Mouse (Mus musculus) telencephalon, adult 2 months (tissue): ENCODE data around the gene Chac1.

Experiments
- DNase-seq: peaks from one replicate; pipeline ENCODE4 v3.0.0-alpha.2; 2011; ENCODE audit warnings: low read depth, low spot score

Chac1 gene

DNA sequence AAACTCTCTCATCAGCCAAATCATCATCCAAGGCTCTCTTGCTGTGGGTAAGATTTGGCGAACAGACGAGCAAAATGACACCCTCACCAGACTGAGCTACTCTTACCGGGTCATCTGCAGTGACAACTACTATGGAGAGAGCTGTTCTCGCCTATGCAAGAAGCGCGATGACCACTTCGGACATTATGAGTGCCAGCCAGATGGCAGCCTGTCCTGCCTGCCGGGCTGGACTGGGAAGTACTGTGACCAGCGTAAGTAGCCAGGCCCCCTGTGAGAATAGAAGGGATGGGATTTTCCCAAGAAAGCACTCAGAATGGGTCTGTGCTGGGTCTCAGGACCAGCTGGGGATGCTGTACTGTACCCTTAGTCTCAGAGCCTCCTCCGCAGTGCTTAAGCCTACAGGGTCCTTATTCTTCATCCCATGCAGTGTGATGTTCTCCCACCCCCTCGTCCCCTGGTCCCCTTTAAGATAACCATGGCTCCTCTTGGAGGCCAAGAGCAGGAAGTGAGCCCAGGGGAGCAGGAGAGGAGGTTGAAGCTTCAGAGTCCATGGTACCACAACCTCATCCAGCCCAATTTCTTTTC is 23.0 kb upstream of the Chac1 start:
- no peak for DNase-seq

DNA sequence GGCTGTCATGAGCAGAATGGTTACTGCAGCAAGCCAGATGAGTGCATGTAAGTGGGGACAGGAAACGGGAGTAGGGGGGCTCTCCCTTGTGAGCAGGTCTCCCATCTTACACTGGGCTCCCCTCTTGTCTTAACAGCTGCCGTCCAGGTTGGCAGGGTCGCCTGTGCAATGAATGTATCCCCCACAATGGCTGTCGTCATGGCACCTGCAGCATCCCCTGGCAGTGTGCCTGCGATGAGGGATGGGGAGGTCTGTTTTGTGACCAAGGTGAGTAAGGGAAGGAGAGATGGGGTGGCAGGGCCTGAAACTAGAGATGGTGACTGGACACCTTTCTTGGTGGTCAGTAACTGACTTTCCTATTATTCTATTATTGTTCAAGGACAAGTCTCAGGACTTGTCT is 22.5 kb upstream of the Chac1 start:
- DNase-seq = no peak

DNA sequence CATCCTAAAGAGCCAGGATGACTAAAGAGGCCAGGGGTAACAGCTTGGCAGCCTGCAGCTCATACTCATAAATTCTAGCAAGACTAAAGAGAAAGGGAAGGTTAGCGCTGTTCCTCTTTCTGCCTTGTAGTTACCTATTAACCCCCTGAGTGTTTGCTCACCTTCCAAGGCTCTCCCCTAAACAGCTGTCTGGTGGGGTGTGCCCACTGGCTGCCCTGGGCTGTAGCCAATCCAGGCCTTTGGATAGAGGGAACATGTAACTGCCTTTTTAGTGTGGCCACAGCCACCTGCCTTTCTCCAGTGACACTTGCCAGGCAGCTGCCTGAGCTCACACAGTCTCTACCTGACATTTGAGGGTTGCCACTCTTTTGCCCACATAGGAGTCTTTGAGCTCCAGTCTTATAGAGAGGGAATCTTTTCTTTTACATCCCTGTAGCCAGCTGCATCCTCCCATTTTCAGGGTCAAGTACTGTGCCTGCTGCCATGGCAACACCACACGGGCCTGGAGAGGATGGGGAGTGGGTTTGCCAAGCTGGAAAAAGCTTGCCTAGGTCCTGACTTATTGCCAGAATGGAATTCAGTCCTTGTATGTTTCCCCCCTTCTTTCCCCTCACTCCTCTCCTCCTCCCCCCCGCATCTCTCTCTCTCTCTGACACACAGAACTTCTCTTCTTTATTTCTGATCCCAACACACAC is 21.8 kb upstream of the Chac1 start:
- no peak for DNase-seq

DNA sequence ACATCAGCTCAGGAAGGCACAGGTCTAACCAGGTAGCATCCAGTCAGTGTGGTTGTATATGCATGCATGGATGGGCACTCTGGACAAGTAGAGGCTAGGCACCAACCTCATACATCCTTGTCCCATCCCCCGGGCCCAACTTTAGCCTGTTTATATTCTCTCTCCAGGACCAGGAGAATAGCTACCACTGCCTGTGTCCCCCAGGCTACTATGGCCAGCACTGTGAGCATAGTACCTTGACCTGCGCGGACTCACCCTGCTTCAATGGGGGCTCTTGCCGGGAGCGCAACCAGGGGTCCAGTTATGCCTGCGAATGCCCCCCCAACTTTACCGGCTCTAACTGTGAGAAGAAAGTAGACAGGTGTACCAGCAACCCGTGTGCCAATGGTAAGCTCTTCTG is 20.2 kb upstream of the Chac1 start:
- no peak for DNase-seq

DNA sequence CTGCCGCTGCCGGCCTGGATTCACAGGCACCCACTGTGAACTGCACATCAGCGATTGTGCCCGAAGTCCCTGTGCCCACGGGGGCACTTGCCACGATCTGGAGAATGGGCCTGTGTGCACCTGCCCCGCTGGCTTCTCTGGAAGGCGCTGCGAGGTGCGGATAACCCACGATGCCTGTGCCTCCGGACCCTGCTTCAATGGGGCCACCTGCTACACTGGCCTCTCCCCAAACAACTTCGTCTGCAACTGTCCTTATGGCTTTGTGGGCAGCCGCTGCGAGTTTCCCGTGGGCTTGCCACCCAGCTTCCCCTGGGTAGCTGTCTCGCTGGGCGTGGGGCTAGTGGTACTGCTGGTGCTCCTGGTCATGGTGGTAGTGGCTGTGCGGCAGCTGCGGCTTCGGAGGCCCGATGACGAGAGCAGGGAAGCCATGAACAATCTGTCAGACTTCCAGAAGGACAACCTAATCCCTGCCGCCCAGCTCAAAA is 18.8 kb upstream of the Chac1 start:
- no peak for DNase-seq

DNA sequence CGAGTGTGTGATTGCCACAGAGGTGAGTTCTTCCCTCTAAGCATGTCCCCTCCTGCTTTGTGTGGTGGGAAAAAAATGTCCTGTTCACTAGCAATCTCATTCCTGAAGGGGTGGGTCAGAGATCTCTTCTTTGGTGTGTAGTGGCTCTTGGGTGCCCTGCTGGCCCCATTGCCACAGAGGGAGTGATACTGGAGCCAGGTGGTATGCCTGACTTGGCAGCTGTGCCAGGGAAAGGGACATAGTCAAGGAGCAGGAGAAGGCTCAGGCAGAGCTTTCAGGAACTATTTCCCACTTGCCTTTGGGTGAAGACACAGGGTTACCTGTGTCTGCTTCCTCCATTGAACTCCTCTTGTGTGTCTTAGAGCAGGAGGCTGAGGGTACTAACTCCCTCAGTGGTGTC is 16.9 kb upstream of the Chac1 start:
- no peak for DNase-seq

DNA sequence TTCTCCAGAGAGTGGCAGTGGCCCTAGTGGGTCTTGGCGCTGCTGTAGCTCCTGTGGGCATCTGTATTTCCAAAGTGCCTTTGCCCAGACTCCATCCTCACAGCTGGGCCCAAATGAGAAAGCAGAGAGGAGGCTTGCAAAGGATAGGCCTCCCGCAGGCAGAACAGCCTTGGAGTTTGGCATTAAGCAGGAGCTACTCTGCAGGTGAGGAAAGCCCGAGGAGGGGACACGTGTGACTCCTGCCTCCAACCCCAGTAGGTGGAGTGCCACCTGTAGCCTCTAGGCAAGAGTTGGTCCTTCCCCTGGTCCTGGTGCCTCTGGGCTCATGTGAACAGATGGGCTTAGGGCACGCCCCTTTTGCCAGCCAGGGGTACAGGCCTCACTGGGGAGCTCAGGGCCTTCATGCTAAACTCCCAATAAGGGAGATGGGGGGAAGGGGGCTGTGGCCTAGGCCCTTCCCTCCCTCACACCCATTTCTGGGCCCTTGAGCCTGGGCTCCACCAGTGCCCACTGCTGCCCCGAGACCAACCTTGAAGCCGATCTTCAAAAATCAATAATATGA is 16.0 kb upstream of the Chac1 start:
- DNase-seq = no peak

DNA sequence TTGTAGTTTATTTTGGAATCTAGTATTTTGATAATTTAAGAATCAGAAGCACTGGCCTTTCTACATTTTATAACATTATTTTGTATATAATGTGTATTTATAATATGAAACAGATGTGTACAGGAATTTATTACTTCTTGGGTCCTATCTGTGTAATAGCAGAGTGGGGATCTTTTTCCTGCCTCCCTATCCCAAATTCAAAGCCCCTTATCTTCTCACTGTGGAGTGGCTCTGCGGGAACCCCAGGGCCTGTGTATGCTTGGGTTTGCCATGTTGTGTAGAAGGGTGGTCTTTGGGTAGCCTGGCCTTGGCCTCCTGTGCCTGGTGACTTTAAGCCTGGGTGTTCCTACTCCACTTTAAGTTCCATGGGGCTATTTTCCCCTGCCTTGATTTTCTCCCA is 15.5 kb upstream of the Chac1 start:
- no peak for DNase-seq

DNA sequence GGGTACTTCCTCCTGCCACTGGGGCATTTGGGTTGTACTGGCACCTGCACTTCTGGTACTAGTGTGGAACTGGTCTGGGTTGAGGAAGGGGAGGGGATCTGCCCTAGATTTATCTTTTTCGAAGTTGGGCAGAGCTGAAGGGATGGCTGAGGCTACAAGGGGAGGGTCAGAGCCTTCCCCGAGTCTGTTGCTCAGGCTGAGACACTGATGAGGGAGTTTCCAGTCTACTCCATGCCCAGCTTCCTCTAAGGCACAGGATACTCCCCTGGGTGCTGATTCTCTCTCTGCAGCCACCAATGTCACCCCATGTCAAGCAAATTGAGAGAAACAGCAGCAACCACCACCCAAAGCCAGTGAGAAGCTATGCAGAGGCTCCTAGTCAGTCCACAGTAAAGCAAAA is 15.0 kb upstream of the Chac1 start:
- no peak for DNase-seq

DNA sequence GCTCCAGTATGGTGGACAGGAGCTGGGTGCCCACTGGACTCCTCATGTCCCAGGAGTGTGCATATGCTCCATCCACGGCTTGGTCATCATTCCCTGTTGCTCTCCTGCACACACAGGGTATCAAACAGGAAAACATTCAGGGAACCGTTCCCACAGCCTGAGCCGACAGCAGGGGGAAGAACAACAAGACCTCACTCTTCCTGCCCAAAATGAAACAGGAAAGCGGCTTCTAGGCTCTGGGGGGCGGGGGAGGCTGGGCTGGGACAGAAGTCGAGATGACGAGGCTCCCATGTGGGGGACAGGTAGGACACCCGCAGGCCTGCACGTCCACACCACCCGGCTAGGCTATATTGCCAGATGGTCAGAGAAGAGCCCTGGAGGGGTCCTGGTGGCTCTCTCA is 14.6 kb upstream of the Chac1 start:
- DNase-seq = no peak

DNA sequence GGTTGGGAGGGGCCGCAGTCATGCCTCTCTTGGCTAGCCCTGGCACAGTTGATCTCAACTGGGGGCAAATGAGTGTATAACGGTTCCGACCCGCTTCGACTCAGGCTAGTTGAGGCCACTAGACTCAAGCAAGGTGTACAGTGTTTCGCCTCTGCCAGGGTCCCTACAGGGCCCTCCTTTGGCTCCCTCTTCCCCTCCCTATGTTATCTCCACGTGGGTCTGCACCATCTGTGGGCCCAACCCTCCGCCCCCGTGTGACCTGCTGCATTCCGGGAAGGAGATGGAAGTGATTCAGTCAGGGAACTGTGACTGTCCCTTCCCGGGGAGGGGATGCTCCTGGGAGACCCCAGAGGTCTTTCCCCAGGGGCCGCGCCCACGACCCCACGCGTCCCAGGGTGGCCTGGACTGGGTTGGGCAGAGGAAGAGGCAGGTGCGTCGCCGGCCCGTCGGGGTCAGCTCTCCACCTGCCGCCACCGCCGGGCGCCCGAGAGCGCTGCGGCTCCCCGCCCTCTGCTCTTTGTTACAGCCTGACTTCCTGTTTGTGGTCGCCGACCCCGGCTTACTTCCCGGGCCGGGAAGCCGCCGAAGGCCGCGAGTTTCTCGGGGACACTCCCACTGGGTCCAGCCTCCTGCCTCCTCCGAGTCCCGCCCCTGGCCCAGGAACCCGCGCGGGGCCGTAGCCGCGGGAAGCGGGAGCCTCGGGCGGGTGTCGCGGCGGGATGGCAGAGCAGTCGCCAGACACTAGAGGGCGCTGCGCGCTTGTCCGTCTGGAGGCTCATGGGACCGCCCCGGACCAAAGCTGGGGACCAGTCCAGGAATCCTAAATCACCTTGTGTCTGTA is 13.4 kb upstream of the Chac1 start:
- peak; percentile 29 for DNase-seq

DNA sequence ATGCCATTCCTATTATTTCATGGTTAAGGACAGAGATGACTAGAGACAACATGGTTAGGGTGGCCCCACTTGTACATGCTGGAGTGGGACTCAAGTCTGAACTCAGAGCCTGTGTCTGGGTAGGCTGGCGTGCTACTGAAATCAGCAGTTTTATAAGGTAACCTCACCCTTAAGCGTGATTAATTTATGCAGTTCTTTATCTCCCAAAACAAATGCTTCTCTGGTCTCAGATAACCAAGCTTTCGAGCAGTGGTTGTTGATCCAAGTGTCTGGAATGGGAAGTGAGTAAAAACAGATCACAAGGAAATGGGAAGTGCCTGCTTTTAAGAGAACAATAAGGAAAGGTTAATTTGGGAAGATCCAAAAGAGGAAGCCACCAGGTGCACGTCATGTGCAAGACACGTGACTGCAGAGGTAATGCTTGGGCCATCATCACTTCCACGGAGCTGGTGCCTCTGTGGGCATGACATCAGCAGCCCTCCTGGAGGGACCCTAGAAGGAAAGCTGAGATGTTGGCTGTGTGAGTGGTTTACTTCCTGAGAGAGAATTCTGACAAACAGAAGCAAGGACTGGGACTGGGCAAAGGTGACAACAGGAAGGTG is 6.4 kb upstream of the Chac1 start:
- DNase-seq = no peak

DNA sequence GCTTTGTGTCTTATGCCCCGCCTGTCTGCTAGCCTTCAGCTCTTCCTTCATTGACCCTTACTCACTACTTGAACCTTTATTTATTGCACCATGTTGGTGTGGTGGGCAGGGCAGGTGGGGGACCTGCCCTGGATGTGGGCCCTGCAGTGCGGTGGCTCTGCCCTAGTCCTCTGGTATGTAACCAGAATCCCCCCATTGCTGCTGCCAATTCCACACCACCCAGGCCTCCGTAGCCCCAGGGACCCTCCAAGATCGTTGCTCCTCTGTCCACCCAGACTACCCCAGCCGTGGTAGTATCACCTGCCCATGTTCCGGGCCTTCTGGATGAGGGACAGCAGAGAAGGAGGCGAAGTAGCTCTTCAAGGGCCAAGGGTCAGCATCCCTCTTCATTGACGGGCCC is 2.7 kb downstream of the Chac1 start:
- no peak for DNase-seq

DNA sequence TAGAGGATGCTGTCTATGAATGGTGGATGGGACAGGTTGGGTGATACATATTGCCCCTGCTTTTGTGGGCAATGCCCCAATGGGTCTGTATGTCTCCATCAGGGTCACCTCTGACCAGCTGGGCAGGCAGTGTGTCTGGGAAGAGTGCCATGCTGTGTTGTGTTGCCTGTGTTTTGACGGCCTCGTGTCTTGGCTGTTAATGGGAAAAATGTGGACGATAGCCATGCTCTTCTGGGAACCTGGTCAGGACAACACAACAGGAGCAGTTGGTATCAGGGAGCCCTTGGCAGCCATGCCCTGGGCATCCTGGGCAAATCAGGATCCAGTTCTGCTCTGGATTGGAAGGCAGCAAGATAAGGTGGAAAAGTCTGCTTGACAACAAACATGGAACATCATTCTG is 4.1 kb downstream of the Chac1 start:
- DNase-seq = no peak

DNA sequence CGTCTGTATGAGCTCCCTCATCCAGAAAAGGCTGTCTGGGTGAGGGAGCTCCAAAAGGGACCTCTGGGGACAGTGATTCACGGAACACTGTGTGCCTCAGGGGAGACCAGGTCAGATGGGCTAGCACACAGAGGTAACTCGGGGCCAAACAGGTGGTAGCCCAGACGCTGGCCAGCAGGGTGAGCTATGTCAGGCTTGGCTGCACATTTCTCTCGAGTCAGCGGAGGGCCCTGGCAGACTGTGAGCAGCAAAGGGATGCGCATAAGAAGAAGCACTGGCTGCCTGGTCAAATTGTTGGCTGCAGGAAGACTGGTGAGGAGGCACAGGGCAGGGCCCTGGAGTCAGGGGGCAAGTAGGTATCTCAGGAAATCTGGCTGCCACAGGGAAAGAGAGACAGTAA is 4.6 kb downstream of the Chac1 start:
- DNase-seq = no peak

DNA sequence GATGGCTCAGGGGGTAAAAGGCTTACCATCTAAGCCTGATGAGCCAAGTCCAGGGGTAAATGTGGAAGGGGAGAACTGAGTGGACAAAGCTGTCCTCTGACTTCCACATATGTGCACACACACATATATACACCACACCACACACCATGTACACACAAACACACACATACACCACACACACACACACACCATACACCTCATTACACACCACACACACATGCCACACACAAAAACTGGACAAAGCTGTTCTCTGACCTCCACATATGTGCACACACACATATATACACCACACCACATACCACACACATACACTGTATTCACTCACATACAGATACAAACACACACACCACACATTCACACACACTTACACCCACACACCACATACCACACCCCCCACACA is 5.3 kb downstream of the Chac1 start:
- no peak for DNase-seq

DNA sequence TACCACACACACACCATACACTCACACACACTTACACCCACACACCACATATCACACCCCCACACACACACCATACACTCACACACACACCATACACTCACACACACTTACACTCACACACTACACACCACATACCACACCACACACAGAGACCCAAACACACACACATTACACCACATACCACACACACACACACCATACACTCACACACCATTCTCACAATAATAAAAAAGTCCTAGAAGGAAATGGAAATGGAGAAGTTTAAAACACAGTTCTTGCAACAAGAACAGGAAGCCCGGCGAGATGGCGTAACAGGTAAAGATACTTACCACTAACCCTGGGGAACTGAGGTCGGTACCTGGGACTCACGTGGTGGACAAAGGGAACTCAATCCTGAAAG is 5.8 kb downstream of the Chac1 start:
- DNase-seq = no peak

DNA sequence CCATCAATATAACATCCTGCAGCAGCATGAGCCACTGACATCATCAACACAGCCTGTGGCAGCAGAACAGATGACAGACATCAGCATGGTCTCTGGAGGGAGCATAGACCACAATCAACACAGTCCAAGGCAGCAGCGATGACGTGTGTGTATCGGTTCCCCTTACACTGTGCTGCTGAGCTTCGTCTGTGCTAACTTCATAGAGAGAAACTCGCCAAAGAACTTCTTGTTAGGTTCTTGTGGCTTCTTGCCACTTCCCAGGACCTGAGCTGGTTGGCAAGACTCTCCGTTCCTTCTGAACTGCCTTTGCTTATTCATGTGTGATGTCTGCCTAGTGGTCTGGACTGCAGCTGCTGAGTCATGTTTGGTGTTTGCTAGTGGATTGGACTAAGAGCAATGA is 7.2 kb downstream of the Chac1 start:
- DNase-seq = no peak

DNA sequence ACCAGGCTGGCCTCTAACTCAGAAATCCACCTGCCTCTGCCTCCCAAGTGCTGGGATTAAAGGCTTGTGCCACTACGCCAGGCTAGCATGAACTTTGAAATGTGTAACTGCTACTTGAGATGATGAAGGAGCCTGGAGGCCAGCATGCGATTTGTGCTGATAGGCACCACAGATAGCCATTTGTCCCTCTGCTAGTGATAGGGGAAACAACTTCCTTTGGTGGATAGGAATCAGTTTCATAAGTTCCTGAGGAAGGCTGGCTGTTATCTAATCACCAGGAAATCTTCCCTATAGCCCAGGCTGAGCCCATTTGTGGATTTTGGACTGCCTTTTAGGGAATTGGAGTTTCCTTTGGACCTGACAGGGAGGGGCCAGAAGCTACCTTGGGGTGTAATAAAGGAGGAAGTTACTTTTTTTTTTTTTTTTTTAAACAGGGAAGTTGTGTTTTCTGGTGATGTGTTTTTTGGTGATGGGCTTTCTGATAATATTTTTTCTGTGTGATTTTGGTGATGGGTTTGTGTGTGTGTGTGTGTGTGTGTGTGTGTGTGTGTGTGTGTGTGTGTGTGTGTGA is 8.8 kb downstream of the Chac1 start:
- DNase-seq = no peak

DNA sequence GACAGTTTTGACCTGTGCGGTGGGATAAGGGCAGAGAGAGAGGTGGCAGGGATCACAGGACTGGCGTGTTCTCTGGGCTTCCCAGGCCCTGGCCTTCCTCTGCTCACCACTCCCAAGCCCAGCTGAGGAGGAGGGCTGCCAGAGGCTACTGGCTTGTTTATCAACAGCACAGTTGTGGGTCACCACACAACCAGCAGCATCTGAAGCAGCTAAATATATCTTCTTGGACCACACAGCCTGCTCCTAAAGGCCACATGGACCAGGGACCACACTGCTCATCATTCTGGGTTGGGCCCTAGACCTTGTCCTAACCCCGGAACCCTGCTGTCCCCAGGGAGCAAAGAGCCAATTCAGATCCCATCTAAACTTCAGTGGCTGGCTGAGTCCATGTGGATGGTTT is 13.9 kb downstream of the Chac1 start:
- no peak for DNase-seq

DNA sequence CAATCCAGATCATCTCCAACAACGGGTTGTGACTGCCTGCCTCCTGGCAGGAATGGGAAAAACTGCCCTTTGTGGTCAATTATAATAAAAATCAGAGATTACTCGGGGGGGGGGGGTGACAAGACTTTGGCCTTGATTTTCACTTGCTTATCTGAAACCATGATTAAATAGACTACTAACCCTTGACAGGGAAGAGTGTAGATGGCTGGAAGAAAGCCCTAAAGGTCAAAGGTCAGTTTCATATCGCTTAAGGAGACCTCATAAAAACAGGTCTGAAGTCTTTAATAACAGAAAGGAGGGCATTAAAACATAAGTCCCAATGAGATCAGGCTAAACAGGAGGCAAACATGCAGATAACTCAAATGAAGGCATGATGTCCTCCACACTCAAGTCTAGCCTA is 16.3 kb downstream of the Chac1 start:
- no peak for DNase-seq

DNA sequence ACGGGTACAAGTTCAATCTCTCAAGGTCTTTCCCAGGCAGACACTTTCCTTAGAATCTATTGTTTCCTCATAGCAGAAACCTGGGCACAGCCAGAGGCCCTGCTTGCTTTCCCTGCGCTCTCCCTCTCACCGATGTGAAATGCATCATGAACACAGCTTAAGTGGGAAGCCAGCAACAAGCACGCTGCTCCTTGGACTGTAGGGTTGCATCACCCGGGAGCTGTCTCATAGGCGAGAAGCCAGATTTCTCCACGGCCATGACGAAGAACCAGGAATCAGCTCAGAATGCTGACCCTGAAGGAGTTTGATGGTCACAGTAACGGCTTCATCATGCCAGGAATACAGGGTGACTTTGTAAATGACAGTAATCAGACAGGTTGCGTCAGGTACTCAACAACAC is 19.1 kb downstream of the Chac1 start:
- no peak for DNase-seq
